Mouse (Mus musculus) CD4-positive naive resting alpha-beta T cell, adult 57 days (primary cell): Measurements from ENCODE around the gene Tspear. TPM values are rescaled to one million over a fixed set of nuclear protein-coding genes. Genes with fewer than 3 reads are reported as not detected.

Source experiments
- total RNA-seq: library from RNA; stranded (reverse); gene quantifications from one replicate; pipeline ENCODE4 v1.2.4, GENCODE M21; 2023

Gene Tspear
- total RNA-seq: 0.44 TPM

DNA sequence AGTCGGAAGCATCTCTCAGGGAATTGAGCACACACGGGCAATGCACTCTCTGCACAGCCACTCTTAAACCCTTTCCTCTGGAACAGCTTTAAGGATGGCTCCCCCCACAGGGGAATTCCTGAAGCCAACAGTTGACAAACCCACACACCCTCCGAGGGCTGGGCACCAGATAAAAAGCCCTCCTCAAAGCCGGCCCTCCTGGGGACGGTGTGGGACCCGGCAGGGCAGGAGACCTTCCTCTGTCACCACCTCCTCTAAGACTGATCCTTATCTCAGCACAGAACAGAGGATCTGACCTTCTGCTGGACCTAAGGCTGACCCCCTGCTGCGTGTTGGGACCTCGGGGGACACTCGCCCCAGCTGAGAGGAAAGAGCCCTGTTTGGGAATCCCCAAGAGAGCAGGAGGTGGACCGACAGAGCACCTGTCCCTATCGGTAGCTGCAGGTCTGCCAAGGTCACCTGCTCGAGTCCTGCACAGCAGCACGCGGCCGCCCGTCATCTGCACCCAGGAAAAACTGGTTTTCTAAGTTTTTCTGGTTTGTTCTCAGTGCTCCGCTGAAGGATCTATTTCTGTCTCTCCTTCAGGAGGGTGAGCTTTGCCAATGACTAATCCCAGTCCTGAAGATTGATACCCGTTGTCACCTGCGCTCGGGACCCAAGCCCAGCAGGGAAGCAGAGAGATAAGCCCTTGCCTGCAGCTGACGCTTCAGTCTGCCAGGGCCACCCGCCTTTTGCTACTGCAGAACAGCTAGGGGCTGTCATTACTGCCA lies at the start of gene Tspear:
Gene Tspear (plus strand): TSS at position 675 of the 770 bp plus-strand sequence.

DNA sequence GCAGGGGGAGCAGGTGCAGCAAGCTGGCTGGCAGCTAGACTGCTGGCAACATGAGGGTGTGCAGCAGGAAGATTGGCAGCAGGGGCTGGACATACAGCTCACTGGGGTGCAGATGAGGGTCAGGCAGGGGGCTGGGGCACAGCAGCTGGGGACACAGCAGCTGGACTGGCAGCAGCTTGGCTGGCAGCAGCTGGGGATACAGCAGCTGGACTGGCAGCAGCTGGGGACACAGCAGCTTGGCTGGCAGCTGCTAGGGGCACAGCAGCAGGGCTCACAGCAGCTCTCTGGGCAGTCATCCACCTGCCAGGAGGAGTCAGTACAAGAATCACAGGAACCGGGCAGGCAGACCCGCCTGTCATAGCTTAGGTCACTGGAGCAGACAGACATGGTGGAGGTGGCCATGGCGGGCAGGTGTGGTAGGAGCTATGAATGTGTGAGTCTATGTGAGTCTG lies 4.0 kb downstream of the Tspear start, which contains the start of gene Gm19402:
Gene Gm19402 (minus strand): TSS at position 402 of the 452 bp plus-strand sequence.

DNA sequence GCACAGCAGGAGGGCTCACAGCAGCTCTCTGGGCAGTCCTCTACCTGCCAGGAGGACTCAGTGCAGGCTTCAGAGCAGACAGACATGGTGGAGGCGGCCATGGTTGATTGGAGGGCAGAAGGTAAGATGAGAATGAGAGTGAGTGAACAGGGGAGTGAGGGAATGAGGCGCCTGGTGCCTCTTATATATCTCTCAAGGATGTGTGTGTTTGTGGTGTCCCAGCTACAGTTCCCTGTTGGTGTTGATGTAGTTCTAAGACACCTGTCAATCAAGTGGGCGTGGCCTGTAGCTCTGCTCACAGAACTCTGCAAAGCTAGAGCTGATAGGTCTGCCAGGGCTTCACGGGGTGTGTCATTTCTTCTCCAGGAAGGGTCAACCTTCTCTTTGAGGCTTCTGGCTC lies 10.8 kb downstream of the Tspear start, which contains the start of gene Gm9508:
Gene Gm9508 (minus strand): TSS at position 101 of the 400 bp plus-strand sequence.

DNA sequence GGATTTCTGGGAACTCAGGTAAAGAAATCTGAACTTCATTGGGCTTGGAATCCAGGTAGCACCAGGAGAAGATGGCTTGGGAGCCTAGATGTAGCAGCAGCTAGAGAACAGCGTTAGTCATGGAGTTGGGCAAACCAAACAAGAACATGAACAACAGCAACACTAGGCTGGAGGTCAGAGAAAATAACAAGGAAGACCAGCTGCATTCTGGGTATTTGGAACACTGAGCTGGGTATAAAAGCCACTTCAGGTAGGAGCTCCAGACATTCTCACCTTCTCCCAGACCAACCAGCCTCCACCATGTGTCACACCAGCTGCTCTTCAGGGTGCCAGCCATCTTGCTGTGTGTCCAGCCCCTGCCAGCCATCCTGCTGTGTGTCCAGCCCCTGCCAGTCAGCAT lies 20.0 kb downstream of the Tspear start, which contains the start of gene Gm10272:
Gene Gm10272 (plus strand): TSS at position 301 of the 400 bp plus-strand sequence.

DNA sequence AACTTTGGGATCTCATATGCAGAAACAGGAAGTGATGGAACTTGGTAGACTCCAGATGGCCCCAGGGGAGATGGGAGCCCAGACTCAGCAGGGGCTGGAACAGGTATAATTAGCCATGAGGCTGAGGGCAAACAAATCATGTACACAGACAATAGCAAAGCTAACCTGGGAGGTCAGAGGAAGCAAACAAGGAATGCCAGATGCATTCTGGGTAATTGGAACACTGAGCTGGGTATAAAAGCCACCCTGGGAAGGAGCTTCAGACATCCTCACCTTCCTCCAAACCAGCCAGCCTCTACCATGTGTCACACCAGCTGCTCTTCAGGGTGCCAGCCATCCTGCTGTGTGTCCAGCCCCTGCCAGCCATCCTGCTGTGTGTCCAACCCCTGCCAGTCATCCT lies 24.8 kb downstream of the Tspear start, which contains the start of gene Gm10024:
Gene Gm10024 (plus strand): TSS at position 301 of the 400 bp plus-strand sequence.

DNA sequence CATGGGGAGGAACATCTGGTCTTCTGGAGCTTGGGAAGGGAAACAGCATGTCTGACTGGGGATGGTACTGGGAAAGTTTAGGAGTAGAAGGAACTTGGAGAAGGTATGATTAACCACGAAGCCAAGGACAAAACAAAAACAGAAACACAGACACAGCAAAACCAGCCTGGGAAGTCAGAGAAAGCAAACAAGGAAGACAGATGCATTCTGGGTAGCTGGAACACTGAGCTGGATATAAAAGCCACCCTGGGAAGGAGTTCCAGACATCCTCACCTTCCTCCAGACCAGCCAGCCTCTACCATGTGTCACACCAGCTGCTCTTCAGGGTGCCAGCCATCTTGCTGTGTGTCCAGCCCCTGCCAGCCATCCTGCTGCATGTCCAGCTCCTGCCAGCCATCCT lies 29.1 kb downstream of the Tspear start, which contains the start of gene Gm10142:
Gene Gm10142 (plus strand): TSS at position 301 of the 400 bp plus-strand sequence.

DNA sequence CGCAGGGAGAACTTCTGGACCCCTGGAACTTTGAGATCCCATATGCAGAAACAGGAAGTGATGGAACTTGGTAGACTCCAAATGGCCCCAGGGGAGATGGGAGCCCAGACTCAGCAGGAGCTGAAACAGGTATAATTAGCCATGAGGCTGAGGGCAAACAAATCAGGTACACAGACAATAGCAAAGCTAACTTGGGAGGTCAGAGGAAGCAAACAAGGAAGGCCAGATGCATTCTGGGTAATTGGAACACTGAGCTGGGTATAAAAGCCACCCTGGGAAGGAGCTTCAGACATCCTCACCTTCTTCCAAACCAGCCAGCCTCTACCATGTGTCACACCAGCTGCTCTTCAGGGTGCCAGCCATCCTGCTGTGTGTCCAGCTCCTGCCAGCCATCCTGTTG lies 33.9 kb downstream of the Tspear start, which contains the start of gene Krtap12-1:
Gene Krtap12-1 (plus strand): TSS at position 301 of the 400 bp plus-strand sequence.

GRCm38 (mm10) chr10:77726186-77726585 lies 39.8 kb downstream of the Tspear start, which contains the start of gene Gm10100:
TSS of gene Gm10100 (plus strand) at chr10:77726486.

DNA sequence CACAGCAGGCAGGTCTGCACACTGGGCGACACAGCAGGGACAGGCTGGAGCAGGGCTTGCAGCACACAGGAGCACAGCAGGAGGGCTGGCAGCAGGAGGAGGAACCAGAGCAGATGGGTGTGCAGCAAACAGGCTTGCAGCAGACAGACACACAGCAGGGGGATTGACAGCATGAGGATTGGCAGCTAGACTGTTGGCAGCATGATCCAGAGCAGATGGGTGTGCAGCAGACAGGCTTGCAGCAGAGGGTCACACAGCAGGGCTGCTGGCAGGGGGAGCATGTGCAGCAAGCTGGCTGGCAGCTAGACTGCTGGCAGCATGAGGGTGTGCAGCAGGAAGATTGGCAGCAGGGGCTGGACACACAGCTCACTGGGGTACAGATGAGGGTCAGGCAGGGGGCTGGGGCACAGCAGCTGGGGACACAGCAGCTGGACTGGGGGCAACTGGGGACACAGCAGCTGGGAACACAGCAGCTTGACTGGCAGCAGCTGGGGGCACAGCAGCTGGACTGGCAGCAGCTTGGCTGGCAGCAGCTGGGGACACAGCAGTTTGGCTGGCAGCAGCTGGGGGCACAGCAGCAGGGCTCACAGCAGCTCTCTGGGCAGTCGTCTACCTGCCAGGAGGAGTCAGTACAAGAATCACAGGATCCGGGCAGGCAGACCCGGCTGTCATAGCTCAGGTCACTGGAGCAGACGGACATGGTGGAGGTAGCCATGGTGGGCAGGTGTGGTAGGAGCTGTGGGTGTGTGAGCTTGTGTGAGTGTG lies 55.7 kb downstream of the Tspear start, which contains the start of gene Gm18596:
Gene Gm18596 (minus strand): TSS at position 715 of the 765 bp plus-strand sequence.

DNA sequence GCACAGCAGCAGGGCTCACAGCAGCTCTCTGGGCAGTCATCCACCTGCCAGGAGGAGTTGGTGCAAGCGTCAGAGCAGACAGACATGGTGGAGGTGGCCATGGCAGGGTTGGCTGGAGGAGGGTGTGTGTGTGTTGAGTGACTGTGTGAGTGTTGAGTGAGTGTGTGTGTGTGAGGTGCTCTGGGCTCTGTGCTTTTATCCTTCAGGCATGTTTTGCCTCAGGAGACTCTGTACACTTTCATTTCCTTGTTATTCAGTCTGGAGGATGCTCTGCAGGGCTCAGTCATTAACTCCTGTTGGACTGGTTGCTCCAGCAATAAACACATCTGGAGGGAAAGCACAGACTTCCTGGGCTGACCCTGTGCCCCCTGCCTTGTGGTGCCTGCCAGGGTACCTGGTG lies 64.9 kb downstream of the Tspear start, which contains the start of gene Gm9736:
Gene Gm9736 (minus strand): TSS at position 101 of the 400 bp plus-strand sequence.

DNA sequence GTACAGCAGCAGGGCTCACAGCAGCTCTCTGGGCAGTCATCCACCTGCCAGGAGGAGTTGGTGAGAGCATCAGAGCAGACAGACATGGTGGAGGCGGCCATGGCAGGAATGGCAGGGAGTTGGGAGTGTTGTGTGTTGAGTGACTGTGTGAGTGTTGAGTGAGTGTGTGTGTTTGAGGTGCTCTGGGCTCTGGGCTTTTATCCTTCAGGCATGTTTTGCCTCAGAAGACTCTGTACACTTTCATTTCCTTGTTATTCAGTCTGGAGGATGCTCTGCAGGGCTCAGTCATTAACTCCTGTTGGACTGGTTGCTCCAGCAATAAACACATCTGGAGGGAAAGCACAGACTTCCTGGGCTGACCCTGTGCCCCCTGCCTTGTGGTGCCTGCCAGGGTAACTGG lies 73.2 kb downstream of the Tspear start, which contains the start of gene Gm3233:
Gene Gm3233 (minus strand): TSS at position 101 of the 400 bp plus-strand sequence.

GRCm38 (mm10) chr10:77771225-77771624 lies 84.9 kb downstream of the Tspear start, which contains the start of gene Gm3238:
TSS of gene Gm3238 (minus strand) at chr10:77771325.

DNA sequence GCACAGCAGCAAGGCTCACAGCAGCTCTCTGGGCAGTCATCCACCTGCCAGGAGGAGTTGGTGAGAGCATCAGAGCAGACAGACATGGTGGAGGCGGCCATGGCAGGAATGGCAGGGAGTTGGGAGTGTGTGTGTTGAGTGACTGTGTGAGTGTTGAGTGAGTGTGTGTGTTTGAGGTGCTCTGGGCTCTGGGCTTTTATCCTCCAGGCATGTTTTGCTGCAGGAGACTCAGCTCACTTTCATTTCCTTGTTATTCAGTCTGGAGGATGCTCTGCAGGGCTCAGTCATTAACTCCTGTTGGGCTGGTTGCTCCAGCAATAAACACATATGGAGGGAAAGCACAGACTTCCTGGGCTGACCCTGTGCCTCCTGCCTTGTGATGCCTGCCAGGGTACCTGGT lies 90.5 kb downstream of the Tspear start, which contains the start of gene Gm7138:
Gene Gm7138 (minus strand): TSS at position 101 of the 400 bp plus-strand sequence.

GRCm38 (mm10) chr10:77782442-77782841 lies 96.1 kb downstream of the Tspear start, which contains the start of gene Gm3250:
TSS of gene Gm3250 (minus strand) at chr10:77782542.

DNA sequence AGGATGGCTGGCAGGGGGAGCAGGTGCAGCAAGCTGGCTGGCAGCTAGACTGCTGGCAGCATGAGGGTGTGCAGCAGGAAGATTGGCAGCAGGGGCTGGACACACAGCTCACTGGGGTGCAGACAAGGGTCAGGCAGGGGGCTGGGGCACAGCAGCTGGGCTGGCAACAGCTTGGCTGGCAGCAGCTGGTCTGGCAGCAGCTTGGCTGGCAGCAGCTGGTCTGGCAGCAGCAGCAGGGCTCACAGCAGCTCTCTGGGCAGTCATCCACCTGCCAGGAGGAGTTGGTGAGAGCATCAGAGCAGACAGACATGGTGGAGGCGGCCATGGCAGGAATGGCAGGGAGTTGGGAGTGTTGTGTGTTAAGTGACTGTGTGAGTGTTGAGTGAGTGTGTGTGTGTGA lies 101.5 kb downstream of the Tspear start, which contains the start of gene Gm7137:
Gene Gm7137 (minus strand): TSS at position 325 of the 400 bp plus-strand sequence.

GRCm38 (mm10) chr10:77794976-77795375 lies 108.6 kb downstream of the Tspear start, which contains the start of gene Gm9639:
TSS of gene Gm9639 (minus strand) at chr10:77795076.

DNA sequence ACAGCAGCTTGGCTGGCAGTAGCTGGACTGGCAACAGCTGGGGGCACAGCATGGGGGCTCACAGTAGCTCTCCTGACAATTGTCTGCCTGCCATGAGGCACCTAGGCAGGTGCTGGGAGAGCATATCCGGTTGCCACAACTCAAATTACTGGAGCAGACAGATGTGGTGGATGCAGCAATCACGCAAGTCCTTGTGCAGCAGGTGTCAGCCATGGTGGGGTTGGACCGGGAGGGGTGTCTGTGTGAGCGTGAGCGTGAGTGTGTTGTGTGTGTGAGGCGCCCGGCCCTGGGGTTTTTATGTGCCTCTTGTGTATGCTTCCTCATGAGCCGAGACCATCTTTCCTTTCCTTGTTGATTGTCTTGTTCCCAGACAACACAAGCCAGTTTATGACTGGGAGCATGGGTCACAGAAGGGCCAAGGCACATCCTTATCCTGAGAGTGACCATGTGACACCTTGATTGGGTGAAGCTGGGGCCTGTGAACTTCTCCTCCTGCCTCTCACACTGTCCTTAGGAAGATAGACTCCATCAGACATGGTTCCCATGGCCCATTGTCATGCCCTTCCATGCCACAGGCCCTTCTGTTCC lies 112.6 kb downstream of the Tspear start, which contains the start of gene Gm19668:
Gene Gm19668 (minus strand): TSS at position 213 of the 588 bp plus-strand sequence.

GRCm38 (mm10) chr10:77811743-77812142 lies 125.4 kb downstream of the Tspear start, which contains the start of gene Gm9507:
TSS of gene Gm9507 (minus strand) at chr10:77811843.

GRCm38 (mm10) chr10:77814382-77814781 lies 128.0 kb downstream of the Tspear start, which contains the start of gene Gm2696:
TSS of gene Gm2696 (plus strand) at chr10:77814682.

DNA sequence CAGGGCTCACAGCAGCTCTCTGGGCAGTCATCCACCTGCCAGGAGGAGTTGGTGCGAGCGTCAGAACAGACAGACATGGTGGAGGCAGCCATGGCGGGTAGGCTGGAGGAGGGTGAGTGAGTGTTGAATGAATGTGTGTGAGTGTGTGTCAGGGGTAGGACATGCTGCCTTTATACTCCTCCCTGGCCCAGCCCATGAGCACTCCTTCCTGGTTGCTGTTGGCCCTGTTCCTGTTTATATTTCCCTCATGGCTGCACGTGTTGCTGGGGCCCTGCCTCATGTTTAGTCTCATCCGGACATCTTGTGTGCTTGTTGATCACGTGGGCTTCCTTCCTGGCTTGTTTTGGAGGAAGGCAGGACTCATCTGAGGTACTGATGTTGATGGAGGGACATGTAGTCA lies 140.6 kb downstream of the Tspear start, which contains the start of gene Krtap10-4:
Gene Krtap10-4 (minus strand): TSS at position 145 of the 400 bp plus-strand sequence.

GRCm38 (mm10) chr10:77835647-77836046 lies 149.3 kb downstream of the Tspear start, which contains the start of gene Krtap10-10:
TSS of gene Krtap10-10 (plus strand) at chr10:77835947.

GRCm38 (mm10) chr10:77846503-77846902 lies 160.1 kb downstream of the Tspear start, which contains the start of gene Gm36176:
TSS of gene Gm36176 (plus strand) at chr10:77846803.

